In the genomic region with DNA sequence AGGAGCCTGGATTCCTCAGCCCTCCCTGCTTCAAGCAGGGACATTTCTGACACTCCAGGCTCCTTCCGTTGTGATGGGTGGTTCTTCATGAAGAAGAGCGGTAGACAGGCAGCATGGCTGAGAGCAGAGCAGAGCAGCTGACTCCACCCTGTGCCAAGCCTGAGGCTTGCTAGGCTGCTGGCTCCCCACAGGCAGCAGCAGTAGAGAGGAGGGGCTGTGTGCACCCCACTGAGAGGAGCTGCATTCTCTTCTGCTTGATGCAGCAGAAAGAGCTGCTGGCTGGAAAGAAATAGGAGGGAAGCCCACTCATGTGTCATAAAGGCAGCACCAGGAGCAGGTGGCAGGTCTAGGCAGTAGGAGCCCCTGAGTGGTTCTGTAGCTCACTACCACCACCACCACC, we compare ENCODE assay signal across 10 mouse cellular contexts.
A peak's percentile ranks its signal among the peaks of the same experiment; 100 is the strongest.
DNase-seq lines count a peak whose midpoint lies in the region; ATAC-seq lines count a peak whose summit lies in the region.
"Had no signal": no experiment of that assay in that cellular context is flagged by ENCODE, and none has a peak within 500 bp of the region (broad histone marks: within the 10 kb centered on the region; RNA-seq: fewer than 3 reads in every experiment).

No protein-coding gene starts in this region.

- no peak for ATAC-seq in embryonic facial prominence, embryonic 12.5 days (ENCODE audit: insufficient number of reproducible peaks, insufficient read depth, low FRiP score, low TSS enrichment)
- peak; percentile 88 for ATAC-seq in forebrain, embryonic 15.5 days (replicated peaks)
- 0 out of 2 replicates have a peak, but pooled peaks have one; percentile 46 for ATAC-seq in midbrain, embryonic 13.5 days

- no peak for DNase-seq in embryonic facial prominence, embryonic 10.5 days (ENCODE audit: low spot score)
- DNase-seq in Muller cell, postnatal 12 days (ENCODE audit: inconsistent ontology term), result peak; percentile 77
- DNase-seq in spleen, adult 12 weeks (ENCODE audit: low spot score), result no peak
- no peak for DNase-seq in testis, postnatal 14 days (ENCODE audit: low spot score)
- DNase-seq in heart, adult 18-20 months, result no peak

- H3K27ac ChIP-seq in embryonic facial prominence, embryonic 12.5 days, result no peak overlapping the region
- H3K27ac ChIP-seq in embryonic facial prominence, embryonic 10.5 days (replicated peaks), result no peak overlapping the region
- peak overlapping the region; percentile 65 for H3K27ac ChIP-seq in forebrain, embryonic 15.5 days (replicated peaks)
- no peak overlapping the region for H3K27ac ChIP-seq in midbrain, embryonic 13.5 days
- H3K27ac ChIP-seq: macrophage had no signal

- 13% methylated on average over 2 of the region's 2 CpGs for WGBS in embryonic facial prominence, embryonic 12.5 days
- WGBS in embryonic facial prominence, embryonic 10.5 days, result 12% methylated on average over 2 of the region's 2 CpGs
- WGBS in forebrain, embryonic 15.5 days, result 7% methylated on average over 2 of the region's 2 CpGs
- 16% methylated on average over 2 of the region's 2 CpGs for WGBS in midbrain, embryonic 13.5 days

- no peaks in the 10 kb centered on the region for H3K9me3 ChIP-seq in embryonic facial prominence, embryonic 12.5 days
- H3K9me3 ChIP-seq in embryonic facial prominence, embryonic 10.5 days, result no peaks in the 10 kb centered on the region
- no peaks in the 10 kb centered on the region for H3K9me3 ChIP-seq in forebrain, embryonic 15.5 days
- no peaks in the 10 kb centered on the region for H3K9me3 ChIP-seq in midbrain, embryonic 13.5 days

- 0 out of 2 replicates have a peak, but pooled peaks cover 6% of the 10 kb centered on the region for H3K27me3 ChIP-seq in embryonic facial prominence, embryonic 12.5 days
- 0 out of 2 replicates have a peak, but pooled peaks cover 12% of the 10 kb centered on the region for H3K27me3 ChIP-seq in embryonic facial prominence, embryonic 10.5 days (replicated peaks; ENCODE audit: low read depth, poor library complexity, severe bottlenecking)
- no peaks in the 10 kb centered on the region for H3K27me3 ChIP-seq in forebrain, embryonic 15.5 days
- peaks cover 4% of the 10 kb centered on the region for H3K27me3 ChIP-seq in midbrain, embryonic 13.5 days

- no peaks in the 10 kb centered on the region for H3K36me3 ChIP-seq in embryonic facial prominence, embryonic 12.5 days
- no peaks in the 10 kb centered on the region for H3K36me3 ChIP-seq in embryonic facial prominence, embryonic 10.5 days (replicated peaks)
- no peaks in the 10 kb centered on the region for H3K36me3 ChIP-seq in forebrain, embryonic 15.5 days
- H3K36me3 ChIP-seq in midbrain, embryonic 13.5 days, result no peaks in the 10 kb centered on the region

- no peak overlapping the region for H3K4me2 ChIP-seq in embryonic facial prominence, embryonic 12.5 days (replicated peaks)
- H3K4me2 ChIP-seq in forebrain, embryonic 15.5 days (replicated peaks), result no peak overlapping the region
- H3K4me2 ChIP-seq in midbrain, embryonic 13.5 days (replicated peaks), result no peak overlapping the region
- H3K4me2 ChIP-seq: liver, embryonic 11.5 days had no signal

- H3K4me1 ChIP-seq in embryonic facial prominence, embryonic 12.5 days, result no peaks in the 10 kb centered on the region
- H3K4me1 ChIP-seq in embryonic facial prominence, embryonic 10.5 days, result peaks cover 6% of the 10 kb centered on the region; the same call in 1 of the 2 replicates
- peaks cover 12% of the 10 kb centered on the region for H3K4me1 ChIP-seq in forebrain, embryonic 15.5 days
- peaks cover 15% of the 10 kb centered on the region for H3K4me1 ChIP-seq in midbrain, embryonic 13.5 days (replicated peaks)

- no peak overlapping the region for H3K4me3 ChIP-seq in embryonic facial prominence, embryonic 12.5 days
- H3K4me3 ChIP-seq in embryonic facial prominence, embryonic 10.5 days, result no peak overlapping the region
- no peak overlapping the region for H3K4me3 ChIP-seq in forebrain, embryonic 15.5 days
- no peak overlapping the region for H3K4me3 ChIP-seq in midbrain, embryonic 13.5 days (replicated peaks)

- H3K9ac ChIP-seq in embryonic facial prominence, embryonic 12.5 days, result peak overlapping the region; percentile 0; the same call in 1 of the 2 replicates
- H3K9ac ChIP-seq in forebrain, embryonic 15.5 days (replicated peaks), result no peak overlapping the region
- no peak overlapping the region for H3K9ac ChIP-seq in midbrain, embryonic 13.5 days (replicated peaks)
